Mouse (Mus musculus): ENCODE measurements at regions not wholly inside any gene's neighbourhood (a gene's known extent, or its start where the extent isn't known, plus 50 kb on each side); places are given as distances from the start of the nearest gene placed in this dataset.
"Not testable (repeated sequence)": the region's sequence is repeated elsewhere in the genome, so short reads cannot be mapped to it uniquely, and the experiment has no call there.

DNA sequence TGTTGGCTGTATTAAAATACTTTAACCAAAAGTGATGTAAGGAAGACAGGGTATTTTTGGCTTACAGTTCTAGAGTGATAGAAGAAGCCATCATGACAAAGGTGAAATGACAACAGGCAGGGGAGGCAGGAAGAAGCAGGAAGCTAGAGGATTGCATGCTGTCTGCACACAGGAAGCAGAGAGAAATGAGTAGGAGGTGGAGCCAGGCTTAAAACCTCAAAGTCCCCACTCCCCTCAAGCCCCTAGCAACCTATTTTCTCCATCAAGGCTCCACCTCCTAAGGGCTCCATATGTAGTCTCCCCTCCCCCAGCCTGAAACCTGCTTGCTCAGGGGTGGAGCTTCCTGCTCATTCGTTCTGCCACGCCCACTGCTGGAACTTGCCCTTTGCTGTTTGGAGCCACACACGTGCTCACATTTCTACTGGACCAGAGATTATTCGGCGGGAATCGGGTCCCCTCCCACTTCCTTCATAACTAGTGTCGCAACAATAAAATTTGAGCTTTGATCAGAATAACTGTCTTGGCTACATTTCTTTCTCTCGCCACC is 91.9 kb downstream of the Rassf10 start:
- TF ChIP-seq POLR2A (IDR thresholded peaks at IDR 0.05; ENCODE audit: borderline replicate concordance, extremely low read depth, insufficient read depth, insufficient read length, poor library complexity, severe bottlenecking); CTCF (IDR thresholded peaks at IDR 0.05; ENCODE audit: borderline replicate concordance, extremely low read depth, insufficient read depth, insufficient read length): not testable (repeated sequence)

Measured in brain, embryonic 14.5 days (tissue).